Mouse (Mus musculus) heart, adult 9 months (tissue): Measurements from ENCODE around the gene Grm2.
"Not testable (repeated sequence)": the region's sequence is repeated elsewhere in the genome, so short reads cannot be mapped to it uniquely, and the experiment has no call there.

Experiments
- DNase-seq, 2 experiments: peaks; one replicate each; pipeline ENCODE4 v3.0.0; 2022; ENCODE audit warnings: low spot score in 2 of 2

Gene Grm2

GRCm38 (mm10) chr9:106647226-106647625 lies 8.7 kb downstream of the Grm2 start:
- no peak for DNase-seq

- DNase-seq = no peak
Measured at GRCm38 (mm10) chr9:106645684-106646271, 10.1 kb downstream of the Grm2 start.

- DNase-seq = no peak
Measured at GRCm38 (mm10) chr9:106643787-106644186, 12.1 kb downstream of the Grm2 start.

- peak in 1 of 2 experiments; percentile 14 for DNase-seq
Measured at GRCm38 (mm10) chr9:106643128-106643527, 12.8 kb downstream of the Grm2 start.

- no peak for DNase-seq
Measured at GRCm38 (mm10) chr9:106641346-106641745, 14.5 kb downstream of the Grm2 start.

GRCm38 (mm10) chr9:106638154-106638553 lies 17.7 kb downstream of the Grm2 start:
- DNase-seq = no peak

- no peak for DNase-seq
Measured at GRCm38 (mm10) chr9:106632185-106632584, 23.7 kb downstream of the Grm2 start.

- DNase-seq = not testable (repeated sequence)
Measured at GRCm38 (mm10) chr9:106627796-106628195, 28.1 kb downstream of the Grm2 start.

- no peak for DNase-seq
Measured at GRCm38 (mm10) chr9:106626282-106626681, 29.6 kb downstream of the Grm2 start, which contains the start of gene Iqcf6. Gene Iqcf6, plus strand, starts transcription at chr9:106626582.

- no peak for DNase-seq
Measured at GRCm38 (mm10) chr9:106617496-106617895, 38.4 kb downstream of the Grm2 start.

- DNase-seq = no peak
Measured at GRCm38 (mm10) chr9:106616306-106616705, 39.6 kb downstream of the Grm2 start.

GRCm38 (mm10) chr9:106614616-106615015 lies 41.3 kb downstream of the Grm2 start:
- no peak for DNase-seq

GRCm38 (mm10) chr9:106613951-106614350 lies 41.9 kb downstream of the Grm2 start:
- no peak for DNase-seq

- DNase-seq = no peak
Measured at GRCm38 (mm10) chr9:106610727-106611126, 45.2 kb downstream of the Grm2 start.

- no peak for DNase-seq
Measured at GRCm38 (mm10) chr9:106600546-106600945, 55.3 kb downstream of the Grm2 start.

- DNase-seq = no peak
Measured at GRCm38 (mm10) chr9:106598466-106598865, 57.4 kb downstream of the Grm2 start.

- no peak for DNase-seq
Measured at GRCm38 (mm10) chr9:106595836-106596235, 60.0 kb downstream of the Grm2 start.

GRCm38 (mm10) chr9:106595402-106595801 lies 60.5 kb downstream of the Grm2 start:
- not testable (repeated sequence) for DNase-seq
